Mouse (Mus musculus): ENCODE measurements at regions not wholly inside any gene's neighbourhood (a gene's known extent, or its start where the extent isn't known, plus 50 kb on each side); places are given as distances from the start of the nearest gene placed in this dataset.

GRCm38 (mm10) chr12:60820979-60821378 is 702.0 kb upstream of the Lrfn5 start:
- peak; percentile 45 to 53 for DNase-seq

Data from layer of hippocampus, postnatal 36 days (tissue).